Mouse (Mus musculus): ENCODE measurements around the gene Cdkn1a. TPM values are rescaled to one million over a fixed set of nuclear protein-coding genes. Genes with fewer than 3 reads are reported as not detected.
A peak's percentile ranks its signal among the peaks of the same experiment; 100 is the strongest.
"Not testable (repeated sequence)": the region's sequence is repeated elsewhere in the genome, so short reads cannot be mapped to it uniquely, and the experiment has no call there.

Gene Cdkn1a
- total RNA-seq, 4 experiments from 2014 or later = 11.7 to 32.6 (median 22.3) TPM

- DNase-seq (ENCODE audit: low spot score) = no peak
Observed at GRCm38 (mm10) chr17:29058487-29058886, 32.3 kb upstream of the Cdkn1a start.

GRCm38 (mm10) chr17:29059581-29059980 lies 31.2 kb upstream of the Cdkn1a start:
- no peak for DNase-seq (ENCODE audit: low spot score)

- no peak for DNase-seq (ENCODE audit: low spot score)
Observed at GRCm38 (mm10) chr17:29060946-29061345, 29.8 kb upstream of the Cdkn1a start.

DNA sequence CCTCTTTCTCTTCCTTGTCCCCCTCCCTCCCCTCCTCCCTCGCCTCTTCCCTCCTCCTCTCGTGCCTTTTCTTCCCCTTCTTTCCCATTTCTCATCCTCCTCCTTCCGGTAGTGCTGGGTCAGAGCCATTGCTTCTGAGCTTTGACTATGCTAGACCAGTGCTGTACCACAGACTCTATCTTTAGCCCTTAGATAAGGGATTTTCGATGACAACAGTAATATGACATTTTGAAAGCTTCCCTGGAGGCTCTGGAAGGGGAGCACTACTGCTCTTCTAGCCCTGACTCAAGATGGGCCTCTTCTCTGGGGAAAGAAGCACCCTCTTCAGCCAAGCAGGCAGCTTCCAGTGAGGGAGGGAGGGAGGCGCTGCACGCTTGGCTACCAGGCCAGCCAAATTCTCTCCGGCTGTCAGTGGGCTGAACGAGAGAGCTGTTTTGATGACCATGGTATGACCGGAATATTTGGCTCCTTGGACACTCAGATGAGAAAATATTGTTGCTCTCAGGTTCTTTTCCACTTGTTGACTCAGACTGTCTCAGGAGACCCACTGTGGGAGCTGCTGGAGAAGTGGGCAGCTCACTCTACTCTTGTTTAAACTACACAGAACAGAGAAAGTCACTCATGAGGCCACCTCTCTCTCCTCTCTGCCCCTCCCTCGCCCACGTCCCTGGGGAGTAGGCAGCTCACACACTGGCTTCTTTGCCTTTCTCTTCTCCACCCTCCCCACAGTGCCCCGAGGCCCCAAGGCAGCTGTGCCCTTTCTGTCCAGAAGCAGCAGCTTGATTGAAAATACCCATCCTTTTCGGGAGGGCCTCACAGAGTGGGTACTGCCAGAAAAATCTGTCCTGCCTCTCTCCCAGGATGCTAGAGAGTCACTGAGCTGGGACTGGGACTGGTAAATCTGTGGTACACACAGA lies 28.4 kb upstream of the Cdkn1a start:
- DNase-seq (ENCODE audit: low spot score) = no peak

DNA sequence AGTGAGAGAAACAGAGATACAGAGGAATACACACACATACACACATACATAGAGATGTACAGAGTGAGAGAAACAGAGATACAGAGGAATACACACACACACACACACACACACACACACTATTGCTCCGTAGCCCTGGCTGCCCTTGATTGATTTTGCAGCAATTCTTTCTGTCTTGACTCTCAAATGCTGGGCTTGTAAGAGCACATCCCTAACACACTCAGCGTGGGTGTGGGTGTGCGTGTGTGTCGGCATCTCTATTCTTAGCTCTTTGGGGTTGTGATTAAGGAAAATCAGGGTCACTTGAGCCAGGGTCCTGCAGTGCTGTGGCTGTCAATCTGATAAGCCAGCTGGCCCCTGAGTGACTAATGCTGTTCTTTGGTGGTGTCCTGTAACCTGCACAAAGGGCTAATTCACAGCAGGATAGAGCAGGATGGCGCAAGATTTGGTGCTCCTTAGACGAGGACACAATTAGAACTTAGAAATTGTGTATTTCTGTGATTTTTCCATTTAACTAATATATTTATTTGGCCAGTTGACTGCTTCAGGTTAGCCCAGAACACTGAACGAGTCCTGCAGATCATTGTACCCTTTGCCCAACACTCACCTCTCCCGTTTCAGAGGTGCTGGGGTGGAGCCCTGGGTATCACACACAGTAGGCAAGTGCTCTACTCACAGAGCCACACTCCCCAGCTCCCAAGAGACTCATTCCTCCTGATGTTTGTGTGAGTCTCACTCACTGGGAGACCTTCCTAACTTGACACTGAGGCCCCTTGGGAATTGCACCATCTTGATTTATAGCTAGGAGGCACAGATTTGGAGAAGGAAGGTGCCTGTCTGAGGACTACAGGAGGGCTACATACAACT lies 27.4 kb upstream of the Cdkn1a start:
- no peak for DNase-seq (ENCODE audit: low spot score)

GRCm38 (mm10) chr17:29063988-29064285 lies 26.8 kb upstream of the Cdkn1a start:
- DNase-seq (ENCODE audit: low spot score) = no peak

- no peak for DNase-seq (ENCODE audit: low spot score)
Observed at GRCm38 (mm10) chr17:29065245-29065940, 25.4 kb upstream of the Cdkn1a start.

GRCm38 (mm10) chr17:29065971-29066370 lies 24.8 kb upstream of the Cdkn1a start:
- DNase-seq (ENCODE audit: low spot score) = no peak

- not testable (repeated sequence) for DNase-seq (ENCODE audit: low spot score)
Observed at GRCm38 (mm10) chr17:29067416-29067815, 23.4 kb upstream of the Cdkn1a start.

DNA sequence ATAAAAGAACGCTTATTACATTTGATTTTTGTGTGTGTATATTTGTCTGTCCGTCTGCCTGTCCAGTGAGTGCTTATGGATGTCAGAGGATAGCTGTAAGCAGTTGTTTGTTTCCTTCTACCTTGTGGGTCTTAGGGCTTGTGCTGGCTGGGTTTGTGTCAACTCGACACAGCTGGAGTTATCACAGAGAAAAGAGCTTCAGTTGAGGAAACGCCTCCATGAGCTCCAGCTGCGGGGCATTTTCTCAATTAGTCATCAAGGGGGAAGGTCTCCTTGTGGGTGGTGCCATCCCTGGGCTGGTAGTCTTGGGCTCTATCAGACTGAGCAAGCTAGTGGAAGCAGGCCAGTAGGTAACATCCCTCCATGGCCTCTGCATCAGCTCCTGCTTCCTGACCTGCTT lies 22.9 kb upstream of the Cdkn1a start:
- no peak for DNase-seq (ENCODE audit: low spot score)

DNA sequence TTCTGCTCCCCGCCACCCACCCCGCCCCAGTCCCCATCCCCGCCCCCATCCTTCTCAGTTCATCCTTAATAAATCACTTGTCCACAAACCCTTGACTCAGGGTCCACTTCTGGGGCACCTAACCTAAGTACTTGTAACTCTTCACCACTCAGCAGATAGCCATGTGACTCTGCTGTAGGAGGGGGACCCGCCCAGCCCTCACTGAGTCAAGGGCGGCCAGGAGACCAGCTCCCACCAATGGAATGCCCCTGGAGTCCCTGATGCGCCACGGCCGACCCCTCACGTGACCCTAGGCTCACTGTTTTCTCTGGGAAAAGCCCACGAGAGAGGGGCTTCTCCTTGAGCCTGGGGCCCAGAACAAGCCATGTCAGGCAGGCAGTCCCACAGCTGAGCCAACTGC lies 21.7 kb upstream of the Cdkn1a start:
- DNase-seq (ENCODE audit: low spot score) = no peak

DNA sequence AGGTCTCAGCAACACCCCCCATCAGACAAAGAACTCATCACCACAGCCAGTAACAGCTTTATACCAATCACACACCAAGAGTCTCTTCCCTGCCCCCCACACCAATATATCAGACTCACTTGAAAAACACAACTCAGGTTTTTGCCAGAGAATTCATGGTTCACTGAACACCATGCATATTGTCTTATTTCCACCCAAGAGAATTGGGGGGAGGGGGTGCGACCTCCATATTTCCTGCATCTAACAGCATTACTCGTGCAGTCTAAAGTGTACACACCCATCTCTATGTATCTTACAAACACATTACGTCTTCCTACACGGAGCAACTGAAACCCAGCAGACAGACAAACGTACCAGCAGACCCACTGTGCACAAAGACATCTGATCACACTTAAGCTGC lies 19.0 kb upstream of the Cdkn1a start:
- DNase-seq (ENCODE audit: low spot score) = no peak

- no peak for DNase-seq (ENCODE audit: low spot score)
Observed at GRCm38 (mm10) chr17:29072701-29073307, 18.0 kb upstream of the Cdkn1a start.

GRCm38 (mm10) chr17:29073313-29073712 lies 17.5 kb upstream of the Cdkn1a start:
- DNase-seq (ENCODE audit: low spot score) = no peak

GRCm38 (mm10) chr17:29074085-29074484 lies 16.7 kb upstream of the Cdkn1a start:
- no peak for DNase-seq (ENCODE audit: low spot score)

DNA sequence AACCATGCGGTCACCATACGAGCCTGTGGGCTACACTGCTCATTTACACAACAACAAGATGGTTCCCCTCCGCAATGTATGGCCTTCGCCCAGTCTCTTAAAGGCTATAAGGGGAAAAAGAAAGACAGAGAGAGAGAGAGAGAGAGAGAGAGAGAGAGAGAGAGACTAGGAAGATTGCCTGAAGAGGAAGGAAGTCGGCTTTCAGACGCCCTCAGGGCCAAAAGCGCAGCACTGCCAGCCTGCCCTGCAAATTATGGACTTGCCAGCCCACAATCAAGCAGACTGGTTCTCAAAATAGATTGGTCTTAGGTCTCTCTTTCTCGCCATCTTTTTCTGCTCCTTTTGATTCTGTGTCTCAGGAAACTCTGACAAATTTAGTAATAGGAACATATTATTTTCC lies 14.5 kb upstream of the Cdkn1a start:
- DNase-seq (ENCODE audit: low spot score) = no peak

GRCm38 (mm10) chr17:29077786-29078509 lies 12.8 kb upstream of the Cdkn1a start:
- DNase-seq (ENCODE audit: low spot score) = no peak

GRCm38 (mm10) chr17:29078519-29079383 lies 12.0 kb upstream of the Cdkn1a start:
- DNase-seq (ENCODE audit: low spot score) = peak; percentile 81

DNA sequence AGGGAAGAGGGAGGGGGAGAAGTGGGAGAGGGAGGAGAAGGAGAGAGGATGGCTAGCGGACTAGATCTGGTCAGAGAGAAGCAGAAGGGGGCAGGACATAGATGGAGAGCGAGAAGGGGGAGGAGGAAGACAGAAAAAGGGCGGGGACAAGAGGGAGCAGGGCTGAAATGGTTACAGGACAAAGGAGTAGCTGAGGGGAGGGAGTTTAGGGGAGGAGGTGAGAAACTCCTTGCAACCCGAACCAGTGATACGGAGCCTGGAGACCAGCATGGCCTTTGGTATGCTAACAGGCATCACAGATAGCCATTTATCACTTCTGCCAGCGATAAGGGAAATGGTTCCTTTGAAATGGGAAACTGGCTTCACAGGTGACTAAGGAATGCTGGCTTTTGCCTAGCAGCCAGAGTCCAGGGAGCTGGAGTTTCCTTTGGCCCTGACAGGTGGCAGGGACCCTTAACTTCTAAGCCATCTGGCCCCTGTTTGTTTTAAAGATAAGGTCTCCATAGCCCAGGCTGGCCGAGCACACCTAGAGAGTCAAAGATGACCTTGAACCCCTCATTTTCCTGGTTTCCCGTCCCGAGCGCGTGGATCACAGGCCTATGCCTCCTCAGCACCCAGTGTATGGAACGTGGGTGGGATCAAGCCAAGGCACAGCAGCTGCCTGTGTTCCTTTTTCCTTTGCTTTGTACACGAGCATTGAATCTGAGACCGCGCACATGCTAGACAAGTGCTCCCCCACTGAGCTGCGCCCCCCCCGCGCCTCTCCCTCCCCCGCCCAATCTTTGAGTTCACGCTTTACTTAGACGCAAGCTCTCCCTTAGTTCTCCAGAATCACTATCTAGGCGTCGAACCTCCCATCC lies 9.8 kb upstream of the Cdkn1a start:
- DNase-seq (ENCODE audit: low spot score) = no peak

Measured in heart, adult 8-10 months (tissue).